Mouse (Mus musculus) E14TG2a.4 (cell line): ENCODE results near the gene Gbx1.

ENCODE experiments used
- CTCF ChIP-seq: conservative IDR thresholded peaks from 2 replicates; pipeline ENCODE4 v1.5.1; 2014; ENCODE audit warnings: low read length
- NANOG ChIP-seq: IDR thresholded peaks from 2 replicates; pipeline ENCODE4 v1.6.1; 2014; ENCODE audit warnings: borderline replicate concordance, low read length, mixed read lengths
- POU5F1 ChIP-seq: IDR thresholded peaks from 2 replicates; pipeline ENCODE4 v1.6.1; 2014; ENCODE audit warnings: low read length, borderline replicate concordance

GRCm38 (mm10) chr5:24510635-24511034 is 16.4 kb downstream of the Gbx1 start:
- peak; percentile 51 for TF ChIP-seq CTCF
- no peak for TF ChIP-seq NANOG
- no peak for TF ChIP-seq POU5F1
